Mouse (Mus musculus) limb, embryonic 12.5 days (tissue): ENCODE measurements around the gene Zfp367. TPM values are rescaled to one million over a fixed set of nuclear protein-coding genes. Genes with fewer than 3 reads are reported as not detected.

Experiments
- ATAC-seq: fragments of 200-750 bp; cut with Nextera tagmentation; 2 replicates; pipeline ENCODE4 v1.8.0; 2017; ENCODE audit warnings: low read depth, moderate TSS enrichment; ENCODE audit not compliant: insufficient number of reproducible peaks, insufficient read depth, low FRiP score, low TSS enrichment
- H3K27ac ChIP-seq: fragments of 300-500 bp; sonication (generic); 2 replicates; pipeline ENCODE4 v1.5.1; 2016; ENCODE audit warnings: mild to moderate bottlenecking, moderate library complexity
- H3K27me3 ChIP-seq: fragments of 300-500 bp; sonication (generic); 2 replicates; pipeline ENCODE4 v1.6.1; 2016; ENCODE audit warnings: mild to moderate bottlenecking, moderate library complexity
- H3K36me3 ChIP-seq: fragments of 300-500 bp; sonication (generic); 2 replicates; pipeline ENCODE4 v1.6.1; 2016; ENCODE audit warnings: mild to moderate bottlenecking, moderate library complexity
- H3K4me1 ChIP-seq: fragments of 300-500 bp; sonication (generic); replicated peaks from 2 replicates; pipeline ENCODE4 v1.6.1; 2016
- H3K4me2 ChIP-seq: fragments of 300-500 bp; sonication (generic); 2 replicates; pipeline ENCODE4 v1.6.1; 2016; ENCODE audit warnings: mild to moderate bottlenecking, moderate library complexity
- H3K4me3 ChIP-seq: fragments of 300-500 bp; sonication (generic); replicated peaks from 2 replicates; pipeline ENCODE4 v1.5.1; 2016; ENCODE audit warnings: mild to moderate bottlenecking
- H3K9ac ChIP-seq: fragments of 300-500 bp; sonication (generic); replicated peaks from 2 replicates; pipeline ENCODE4 v1.6.1; 2016; ENCODE audit warnings: mild to moderate bottlenecking, moderate library complexity
- H3K9me3 ChIP-seq: fragments of 300-500 bp; sonication (generic); 2 replicates; pipeline ENCODE4 v1.6.1; 2016; ENCODE audit warnings: mild to moderate bottlenecking, moderate library complexity
- WGBS: fragments of 180-500 bp; shearing (Covaris S2); methylation state at CpG from one replicate; pipeline ENCODE4 v1.1.7; 2016; 5-methylcytosine and 5-hydroxymethylcytosine counted together
- polyA plus RNA-seq: library from polyadenylated mRNA; unstranded; fragments of >200 nt; fragmentation: Nextera tagmentation; extraction: Ambion mirVana; gene quantifications from 2 replicates; pipeline ENCODE4 v1.2.1, GENCODE M21; 2016

Gene Zfp367
- polyA plus RNA-seq, 1 experiment from 2014 or later: 17.4 TPM

DNA sequence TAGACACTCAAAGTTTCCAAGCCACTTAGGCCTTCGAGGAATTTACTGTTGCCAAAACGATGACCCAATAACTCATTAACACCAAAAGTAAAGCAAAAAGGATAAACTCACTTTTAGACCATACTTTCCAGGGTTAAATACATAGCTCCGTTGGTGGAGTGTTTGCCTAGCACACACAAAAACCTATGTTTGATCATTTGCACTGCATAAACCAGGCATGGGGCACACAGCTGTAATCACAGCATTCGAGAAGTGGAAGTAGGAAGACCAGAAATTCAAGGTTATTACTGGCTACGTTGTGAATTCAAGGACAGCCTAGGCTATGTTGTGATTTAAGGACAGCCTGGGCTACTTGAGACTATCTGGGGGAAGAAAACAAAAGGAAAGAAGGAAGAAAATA is 62.7 kb downstream of the Zfp367 start:
- no peaks in the 10 kb centered on the region for H3K27me3 ChIP-seq
- H3K9ac ChIP-seq: no peak overlapping the region
- no peak overlapping the region for H3K4me2 ChIP-seq
- H3K4me3 ChIP-seq: no peak overlapping the region
- ATAC-seq: no peak
- H3K27ac ChIP-seq: no peak overlapping the region
- H3K36me3 ChIP-seq: no peaks in the 10 kb centered on the region
- WGBS: 82% methylated on average over 5 of the region's 5 CpGs
- no peaks in the 10 kb centered on the region for H3K9me3 ChIP-seq
- no peaks in the 10 kb centered on the region; the same call in 1 of the 2 replicates for H3K4me1 ChIP-seq

DNA sequence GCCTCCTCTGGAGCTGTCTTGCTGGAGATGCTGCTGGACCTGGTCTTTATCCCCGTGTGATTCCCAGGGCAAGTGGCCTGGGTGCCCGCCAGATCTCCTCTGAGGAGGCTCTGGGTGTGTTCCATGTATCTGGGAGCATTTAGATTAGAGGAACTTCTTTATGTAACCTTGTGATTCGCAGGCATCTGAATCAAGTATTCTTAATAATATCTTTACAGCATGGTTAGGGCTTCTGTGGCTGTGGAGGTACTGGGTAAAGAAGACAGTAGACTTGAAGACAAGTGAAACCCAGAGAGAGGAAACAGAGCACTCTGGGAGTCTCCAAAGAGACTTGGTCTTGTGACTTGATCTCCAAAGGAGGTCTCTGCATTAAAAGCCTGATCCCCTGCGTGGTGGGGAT is 63.9 kb downstream of the Zfp367 start, which contains the start of gene Hsd17b3:
Hsd17b3 (minus strand) TSS at position 101 of the 400 bp plus-strand sequence.
- Histone ChIP-seq H3K27me3 (no peaks in the 10 kb centered on the region), H3K27ac (no peak within 1 kb of the TSS), H3K9me3 (no peaks in the 10 kb centered on the region), H3K4me1 (no peaks in the 10 kb centered on the region; the same call in 1 of the 2 replicates), H3K4me3 (no peak within 1 kb of the TSS), H3K4me2 (no peak within 1 kb of the TSS), H3K9ac (no peak within 1 kb of the TSS), H3K36me3 (no peaks in the 10 kb centered on the region)
- ATAC-seq: no peak
- WGBS: 79% methylated on average over 4 of the region's 4 CpGs

DNA sequence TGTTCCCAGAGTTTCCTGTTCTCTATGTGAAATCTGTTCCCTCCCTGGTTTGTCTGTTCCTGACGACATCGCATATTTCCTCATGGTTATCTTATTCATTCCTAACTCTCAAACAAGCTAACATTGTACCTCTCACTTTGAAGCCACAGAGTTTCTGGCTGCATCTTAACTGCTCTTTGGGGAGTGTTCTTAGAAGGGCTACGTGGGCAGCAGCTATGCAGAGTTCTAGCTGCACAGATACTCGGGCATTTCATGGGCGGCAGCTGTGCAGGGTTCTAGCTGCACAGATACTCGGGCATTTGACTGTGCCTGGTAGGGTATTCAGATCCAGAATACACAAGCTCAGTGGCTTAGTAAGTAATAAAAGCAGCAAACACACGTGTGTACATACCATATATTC is 64.9 kb downstream of the Zfp367 start:
- H3K9ac ChIP-seq: no peak overlapping the region
- no peaks in the 10 kb centered on the region for H3K36me3 ChIP-seq
- no peak overlapping the region for H3K4me2 ChIP-seq
- H3K4me1 ChIP-seq: no peaks in the 10 kb centered on the region; the same call in 1 of the 2 replicates
- ATAC-seq: no peak
- no peaks in the 10 kb centered on the region for H3K27me3 ChIP-seq
- whole genome bisulfite sequencing: 85% methylated on average over 7 of the region's 7 CpGs
- H3K9me3 ChIP-seq: no peaks in the 10 kb centered on the region
- no peak overlapping the region for H3K27ac ChIP-seq
- no peak overlapping the region for H3K4me3 ChIP-seq

DNA sequence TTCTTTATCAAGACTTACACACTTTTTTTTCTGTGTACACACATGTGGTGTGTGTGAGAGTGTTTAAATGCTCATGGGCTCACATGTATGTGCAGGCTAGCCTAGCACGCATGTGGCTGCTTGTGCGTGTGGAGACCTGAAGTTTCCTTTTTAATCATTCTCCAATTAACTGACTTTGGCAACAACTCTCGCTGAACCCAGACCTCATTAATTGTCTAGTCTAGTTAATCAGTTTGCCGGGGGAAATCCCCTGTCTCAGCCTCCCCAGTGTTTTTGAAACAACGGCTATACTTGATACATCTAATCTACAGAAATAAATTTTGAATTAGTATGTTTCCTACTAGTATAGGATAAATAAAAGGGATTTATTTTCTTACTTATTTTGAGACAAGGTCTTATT is 67.0 kb downstream of the Zfp367 start:
- WGBS: 84% methylated on average over 5 of the region's 5 CpGs
- ATAC-seq: no peak
- Histone ChIP-seq H3K4me1 (peaks cover 9% of the 10 kb centered on the region; the same call in 1 of the 2 replicates), H3K9ac (no peak overlapping the region), H3K27me3 (no peaks in the 10 kb centered on the region), H3K9me3 (no peaks in the 10 kb centered on the region), H3K4me3 (no peak overlapping the region), H3K4me2 (no peak overlapping the region), H3K27ac (no peak overlapping the region), H3K36me3 (no peaks in the 10 kb centered on the region)

DNA sequence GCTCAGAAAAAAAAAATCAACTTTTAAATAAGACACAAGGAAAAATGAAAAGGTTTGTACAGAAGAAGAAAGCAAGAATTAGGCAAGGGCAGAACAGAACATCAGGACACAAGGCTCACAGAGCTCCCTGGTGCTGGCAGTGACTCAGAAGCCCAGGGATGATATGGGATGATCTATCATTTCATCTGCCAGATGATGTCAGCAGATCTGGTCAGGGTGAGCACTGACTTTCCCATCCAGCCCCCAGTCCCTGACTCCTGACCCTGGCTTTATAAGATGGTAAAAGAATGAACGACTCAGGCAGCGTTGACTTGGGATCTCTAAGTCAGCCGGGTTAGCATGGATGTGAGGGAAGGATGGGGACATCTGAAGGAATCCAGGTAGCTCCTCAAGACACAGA is 69.7 kb downstream of the Zfp367 start:
- Histone ChIP-seq H3K9ac (no peak overlapping the region), H3K27ac (no peak overlapping the region), H3K4me1 (peaks cover 9% of the 10 kb centered on the region; the same call in 1 of the 2 replicates), H3K4me3 (no peak overlapping the region), H3K27me3 (no peaks in the 10 kb centered on the region), H3K9me3 (no peaks in the 10 kb centered on the region), H3K4me2 (no peak overlapping the region), H3K36me3 (no peaks in the 10 kb centered on the region)
- 77% methylated on average over 3 of the region's 3 CpGs for WGBS
- ATAC-seq: no peak

Other genes starting within 250 kb of the Zfp367 start
- gene Hsd17b3, start 64.0 kb downstream of the Zfp367 start, polyA plus RNA-seq: not detected in 2 replicates
- gene Slc35d2, start 23.8 kb downstream of the Zfp367 start, polyA plus RNA-seq: 4.3 and 4.5 TPM in 2 replicates
- 30.9 and 31.6 TPM in 2 replicates for gene Habp4, start 8.6 kb upstream of the Zfp367 start, polyA plus RNA-seq
- 29.6 and 29.8 TPM in 2 replicates for gene Cdc14b, start 122.1 kb upstream of the Zfp367 start, polyA plus RNA-seq
- 39.4 and 42.6 TPM in 2 replicates for gene Aaed1, start 159.5 kb upstream of the Zfp367 start, polyA plus RNA-seq
- 153 and 157 TPM in 2 replicates for gene Ctsl, start 217.7 kb upstream of the Zfp367 start, polyA plus RNA-seq